Mouse (Mus musculus) kidney, postnatal 10 days (tissue): ENCODE results near the gene S1pr4.

Experiments used
- DNase-seq: peaks from one replicate; pipeline ENCODE4 v3.0.0; 2021; ENCODE audit warnings: mixed read lengths

S1pr4 gene

GRCm38 (mm10) chr10:81519227-81519977 lies 19.5 kb upstream of the S1pr4 start:
- DNase-seq: no peak

- DNase-seq: peak; percentile 84
Measured at GRCm38 (mm10) chr10:81518546-81518945, 18.6 kb upstream of the S1pr4 start.

- DNase-seq: no peak
Measured at GRCm38 (mm10) chr10:81517227-81517626, 17.3 kb upstream of the S1pr4 start.

- DNase-seq: no peak
Measured at GRCm38 (mm10) chr10:81513798-81514197, 13.9 kb upstream of the S1pr4 start.

- no peak for DNase-seq
Measured at GRCm38 (mm10) chr10:81510246-81510810, 10.4 kb upstream of the S1pr4 start.

GRCm38 (mm10) chr10:81507691-81508489 lies 8.0 kb upstream of the S1pr4 start:
- DNase-seq: no peak

- DNase-seq: no peak
Measured at GRCm38 (mm10) chr10:81507095-81507494, 7.2 kb upstream of the S1pr4 start.

GRCm38 (mm10) chr10:81505016-81505664 lies 5.2 kb upstream of the S1pr4 start:
- no peak for DNase-seq

GRCm38 (mm10) chr10:81502658-81503057 lies 2.7 kb upstream of the S1pr4 start:
- peak; percentile 94 for DNase-seq

- no peak for DNase-seq
Measured at GRCm38 (mm10) chr10:81501863-81502262, 1.9 kb upstream of the S1pr4 start.

- DNase-seq: no peak
Measured at GRCm38 (mm10) chr10:81499250-81499901, 556 bp downstream of the S1pr4 start.

- no peak for DNase-seq
Measured at GRCm38 (mm10) chr10:81498316-81499249, 1.3 kb downstream of the S1pr4 start.

GRCm38 (mm10) chr10:81497401-81498270 lies 2.3 kb downstream of the S1pr4 start:
- DNase-seq: no peak

GRCm38 (mm10) chr10:81496969-81497368 lies 3.0 kb downstream of the S1pr4 start:
- no peak for DNase-seq

- DNase-seq: peak; percentile 99
Measured at GRCm38 (mm10) chr10:81496264-81496901, 3.5 kb downstream of the S1pr4 start, which contains the start of gene Ncln. Gene Ncln (minus strand): TSS chr10:81496392.

GRCm38 (mm10) chr10:81495616-81496263 lies 4.2 kb downstream of the S1pr4 start:
- DNase-seq: no peak

- no peak for DNase-seq
Measured at GRCm38 (mm10) chr10:81495151-81495550, 4.8 kb downstream of the S1pr4 start.

- no peak for DNase-seq
Measured at GRCm38 (mm10) chr10:81494260-81495041, 5.5 kb downstream of the S1pr4 start.
